Mouse (Mus musculus) c-Kit-positive CD71-negative TER-119-negative erythroid progenitor cells, embryonic 14.5 days (primary cell): ENCODE data around the gene Fgf9.

Source experiments
- DNase-seq: peaks from one replicate; pipeline ENCODE4 v3.0.0-alpha.2; 2013; ENCODE audit warnings: low read depth

Gene Fgf9

GRCm38 (mm10) chr14:58070481-58071119 is at the start of gene Fgf9:
Fgf9 (plus strand) TSS chr14:58070547.
- DNase-seq: no peak

- peak; percentile 23 for DNase-seq
These were observed 35.8 kb upstream of the Fgf9 start for GRCm38 (mm10) chr14:58034567-58034966.

GRCm38 (mm10) chr14:58036174-58036573 is 34.2 kb upstream of the Fgf9 start:
- DNase-seq: no peak

GRCm38 (mm10) chr14:58046639-58047284 is 23.6 kb upstream of the Fgf9 start:
- no peak for DNase-seq

- DNase-seq: no peak
These were observed 19.7 kb upstream of the Fgf9 start for GRCm38 (mm10) chr14:58050691-58051090.

GRCm38 (mm10) chr14:58067586-58067985 is 2.8 kb upstream of the Fgf9 start:
- DNase-seq: no peak

GRCm38 (mm10) chr14:58068641-58069040 is 1.7 kb upstream of the Fgf9 start:
- no peak for DNase-seq

- no peak for DNase-seq
These were observed 420 bp upstream of the Fgf9 start for GRCm38 (mm10) chr14:58069927-58070326.

GRCm38 (mm10) chr14:58071120-58071641 is 834 bp downstream of the Fgf9 start:
- DNase-seq: no peak

GRCm38 (mm10) chr14:58071830-58072770 is 1.8 kb downstream of the Fgf9 start:
- DNase-seq: no peak

GRCm38 (mm10) chr14:58072771-58073501 is 2.6 kb downstream of the Fgf9 start:
- no peak for DNase-seq

- DNase-seq: no peak
These were observed 3.6 kb downstream of the Fgf9 start for GRCm38 (mm10) chr14:58073936-58074335.

GRCm38 (mm10) chr14:58074621-58075432 is 4.5 kb downstream of the Fgf9 start:
- no peak for DNase-seq

- DNase-seq: no peak
These were observed 5.2 kb downstream of the Fgf9 start for GRCm38 (mm10) chr14:58075433-58076029.

GRCm38 (mm10) chr14:58076030-58076521 is 5.7 kb downstream of the Fgf9 start:
- no peak for DNase-seq

- DNase-seq: no peak
These were observed 6.4 kb downstream of the Fgf9 start for GRCm38 (mm10) chr14:58076726-58077255.

- DNase-seq: no peak
These were observed 9.1 kb downstream of the Fgf9 start for GRCm38 (mm10) chr14:58079471-58079870.

GRCm38 (mm10) chr14:58081955-58082354 is 11.6 kb downstream of the Fgf9 start:
- no peak for DNase-seq

- no peak for DNase-seq
These were observed 13.9 kb downstream of the Fgf9 start for GRCm38 (mm10) chr14:58084240-58084639.

- no peak for DNase-seq
These were observed 17.0 kb downstream of the Fgf9 start for GRCm38 (mm10) chr14:58087326-58087725.
